Mouse (Mus musculus) layer of hippocampus, adult 2 months (tissue): ENCODE data around the gene Speg. TPM values are rescaled to one million over a fixed set of nuclear protein-coding genes. Genes with fewer than 3 reads are reported as not detected.
A peak's percentile ranks its signal among the peaks of the same experiment; 100 is the strongest.

Experiments
- DNase-seq, 2 experiments: peaks; one replicate each; pipeline ENCODE4 v3.0.0; 2022; ENCODE audit warnings: low spot score in 2 of 2
- H3K27ac ChIP-seq: fragments of 200-600 bp; 2 replicates; pipeline ENCODE4 v1.8.1; 2022
- H3K4me3 ChIP-seq: fragments of 200-600 bp; 2 replicates; pipeline ENCODE4 v1.8.1; 2022; ENCODE audit warnings: mild to moderate bottlenecking
- CTCF ChIP-seq: fragments of 200-600 bp; conservative IDR thresholded peaks from 2 replicates; pipeline ENCODE4 v1.8.1; 2022; ENCODE audit warnings: antibody characterized with exemption, mild to moderate bottlenecking, moderate library complexity
- long read RNA-seq, 2 experiments: library from polyadenylated mRNA; stranded (forward); transcript quantifications; one replicate each; pipeline ENCODE4 v2.0.0; 2021; ENCODE audit warnings: borderline mapping rate in 2 of 2
- total RNA-seq, 2 experiments: library from RNA; stranded (reverse); gene quantifications; 2 replicates each; pipeline ENCODE4 v1.2.3; 2021

The Speg gene
- 100 to 1,000 TPM; 168 to 179 TPM for total RNA-seq
- long read RNA-seq, experiment 1, partial matches to known transcripts: 38 of 83 reads
- long read RNA-seq, experiment 1, other reads (novel, unspliced or antisense): 40 of 83 reads
- long read RNA-seq, experiment 2, transcript Speg-204 (5 exons, 833 nt): major isoform, 5 of 109 reads
- long read RNA-seq, experiment 2, partial matches to known transcripts: 43 of 109 reads
- long read RNA-seq, experiment 2, other reads (novel, unspliced or antisense): 60 of 109 reads

GRCm38 (mm10) chr1:75374950-75375936, at the start of gene Speg:
Gene Speg (plus strand): TSS chr1:75375297.
- H3K4me3 ChIP-seq: no peak within 1 kb of the TSS
- no peak within 1 kb of the TSS for H3K27ac ChIP-seq
- DNase-seq: no peak
- no peak for TF ChIP-seq CTCF

GRCm38 (mm10) chr1:75327461-75327860, 47.6 kb upstream of the Speg start:
- TF ChIP-seq CTCF: peak; percentile 25

GRCm38 (mm10) chr1:75331271-75331670, 43.8 kb upstream of the Speg start:
- TF ChIP-seq CTCF: no peak
- no peak for DNase-seq
- no peak overlapping the region for H3K4me3 ChIP-seq
- no peak overlapping the region for H3K27ac ChIP-seq

More at GRCm38 (mm10) chr1:75327461-75327860, 47.6 kb upstream of the Speg start:
- no peak overlapping the region for H3K27ac ChIP-seq
- H3K4me3 ChIP-seq: no peak overlapping the region
- DNase-seq: no peak

- no peak for DNase-seq
- Histone ChIP-seq H3K4me3 (no peak overlapping the region), H3K27ac (no peak overlapping the region)
- no peak for TF ChIP-seq CTCF
These were observed 38.6 kb upstream of the Speg start for GRCm38 (mm10) chr1:75336461-75336860.

GRCm38 (mm10) chr1:75337097-75337496, 38.0 kb upstream of the Speg start:
- H3K4me3 ChIP-seq: no peak overlapping the region
- DNase-seq: no peak
- no peak overlapping the region for H3K27ac ChIP-seq
- no peak for TF ChIP-seq CTCF

GRCm38 (mm10) chr1:75338091-75338694, 36.9 kb upstream of the Speg start:
- DNase-seq: no peak
- H3K27ac ChIP-seq: peak overlapping the region; percentile 6; the same call in 1 of the 2 replicates
- TF ChIP-seq CTCF: no peak

GRCm38 (mm10) chr1:75339337-75339736, 35.8 kb upstream of the Speg start:
- H3K27ac ChIP-seq: peak overlapping the region; percentile 57; the same call in 1 of the 2 replicates

More at GRCm38 (mm10) chr1:75338091-75338694, 36.9 kb upstream of the Speg start:
- no peak overlapping the region for H3K4me3 ChIP-seq

GRCm38 (mm10) chr1:75340519-75340918, 34.6 kb upstream of the Speg start:
- TF ChIP-seq CTCF: no peak
- DNase-seq: no peak
- H3K27ac ChIP-seq: no peak overlapping the region
- H3K4me3 ChIP-seq: no peak overlapping the region

More at GRCm38 (mm10) chr1:75339337-75339736, 35.8 kb upstream of the Speg start:
- H3K4me3 ChIP-seq: no peak overlapping the region
- no peak for TF ChIP-seq CTCF
- peak; percentile 29 to 57 for DNase-seq

GRCm38 (mm10) chr1:75342874-75343416, 32.2 kb upstream of the Speg start:
- Histone ChIP-seq H3K27ac (no peak overlapping the region), H3K4me3 (no peak overlapping the region)
- peak; percentile 79 to 81 for DNase-seq
- peak; percentile 97 for TF ChIP-seq CTCF

- DNase-seq: no peak
- no peak for TF ChIP-seq CTCF
- H3K4me3 ChIP-seq: no peak overlapping the region
- no peak overlapping the region for H3K27ac ChIP-seq
These were observed 30.6 kb upstream of the Speg start for GRCm38 (mm10) chr1:75344291-75345035.

GRCm38 (mm10) chr1:75345036-75345935, 29.8 kb upstream of the Speg start:
- DNase-seq: no peak
- H3K27ac ChIP-seq: no peak overlapping the region
- no peak for TF ChIP-seq CTCF
- H3K4me3 ChIP-seq: no peak overlapping the region
